Mouse (Mus musculus) lung, embryonic 15.5 days (tissue): Measurements from ENCODE around the gene Pcare. TPM values are rescaled to one million over a fixed set of nuclear protein-coding genes. Genes with fewer than 3 reads are reported as not detected.

Experiments
- ATAC-seq: fragments of 200-750 bp; cut with Nextera tagmentation; 2 replicates; pipeline ENCODE4 v1.8.0; 2017; ENCODE audit warnings: moderate number of reproducible peaks, borderline replicate concordance; ENCODE audit not compliant: low FRiP score, low TSS enrichment; ENCODE audit errors: extremely low read depth
- H3K27ac ChIP-seq: fragments of 300-500 bp; sonication (generic); 2 replicates; pipeline ENCODE4 v1.5.1; 2015; ENCODE audit warnings: moderate library complexity, mild to moderate bottlenecking, inconsistent platforms
- H3K27me3 ChIP-seq: fragments of 300-500 bp; sonication (generic); 2 replicates; pipeline ENCODE4 v1.6.1; 2015; ENCODE audit warnings: inconsistent platforms
- H3K36me3 ChIP-seq: fragments of 300-500 bp; sonication (generic); 2 replicates; pipeline ENCODE4 v1.6.1; 2015; ENCODE audit warnings: inconsistent platforms
- H3K4me1 ChIP-seq: fragments of 300-500 bp; sonication (generic); 2 replicates; pipeline ENCODE4 v1.6.1; 2015; ENCODE audit warnings: inconsistent platforms
- H3K4me2 ChIP-seq: fragments of 300-500 bp; sonication (generic); 2 replicates; pipeline ENCODE4 v1.6.1; 2015; ENCODE audit warnings: inconsistent platforms, mild to moderate bottlenecking, moderate library complexity
- H3K4me3 ChIP-seq: fragments of 300-500 bp; sonication (generic); 2 replicates; pipeline ENCODE4 v1.5.1; 2015; ENCODE audit warnings: mild to moderate bottlenecking, inconsistent platforms
- H3K9ac ChIP-seq: fragments of 300-500 bp; sonication (generic); 2 replicates; pipeline ENCODE4 v1.6.1; 2015; ENCODE audit warnings: inconsistent platforms
- H3K9me3 ChIP-seq: fragments of 300-500 bp; sonication (generic); 2 replicates; pipeline ENCODE4 v1.6.1; 2016; ENCODE audit warnings: inconsistent platforms
- WGBS: fragments of 180-500 bp; shearing (Covaris S2); methylation state at CpG from one replicate; pipeline ENCODE4 v1.1.7; 2015; 5-methylcytosine and 5-hydroxymethylcytosine counted together
- polyA plus RNA-seq: library from polyadenylated mRNA; unstranded; fragments of >200 nt; fragmentation: Nextera tagmentation; extraction: Ambion mirVana; gene quantifications from 2 replicates; pipeline ENCODE4 v1.2.1, GENCODE M21; 2015

The Pcare gene
- polyA plus RNA-seq: not detected in 2 replicates

DNA sequence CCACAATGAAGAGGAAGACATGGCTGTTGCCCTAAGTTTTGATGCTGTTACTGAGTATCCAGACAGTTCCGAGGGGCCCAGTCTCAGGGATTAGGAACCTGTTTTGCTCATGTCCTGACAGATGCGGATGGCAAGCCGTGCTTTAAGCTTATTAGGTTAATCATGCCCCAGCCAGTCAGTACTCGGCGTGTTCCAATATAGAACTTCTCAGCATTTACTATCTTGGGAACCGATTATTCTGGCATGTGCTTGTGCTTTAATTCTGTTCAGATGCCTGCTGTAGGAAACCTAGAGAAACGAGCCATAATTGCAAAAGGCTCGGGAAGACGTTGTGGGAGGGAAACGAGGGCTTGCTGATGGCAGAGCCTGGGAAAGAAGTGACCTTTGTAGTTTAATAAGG lies at the start of gene Pcare:
Gene Pcare, minus strand, starts transcription at position 64 of the 400 bp plus-strand sequence.
- WGBS: 80% methylated on average over 10 of the region's 10 CpGs
- H3K27ac ChIP-seq: no peak within 1 kb of the TSS

DNA sequence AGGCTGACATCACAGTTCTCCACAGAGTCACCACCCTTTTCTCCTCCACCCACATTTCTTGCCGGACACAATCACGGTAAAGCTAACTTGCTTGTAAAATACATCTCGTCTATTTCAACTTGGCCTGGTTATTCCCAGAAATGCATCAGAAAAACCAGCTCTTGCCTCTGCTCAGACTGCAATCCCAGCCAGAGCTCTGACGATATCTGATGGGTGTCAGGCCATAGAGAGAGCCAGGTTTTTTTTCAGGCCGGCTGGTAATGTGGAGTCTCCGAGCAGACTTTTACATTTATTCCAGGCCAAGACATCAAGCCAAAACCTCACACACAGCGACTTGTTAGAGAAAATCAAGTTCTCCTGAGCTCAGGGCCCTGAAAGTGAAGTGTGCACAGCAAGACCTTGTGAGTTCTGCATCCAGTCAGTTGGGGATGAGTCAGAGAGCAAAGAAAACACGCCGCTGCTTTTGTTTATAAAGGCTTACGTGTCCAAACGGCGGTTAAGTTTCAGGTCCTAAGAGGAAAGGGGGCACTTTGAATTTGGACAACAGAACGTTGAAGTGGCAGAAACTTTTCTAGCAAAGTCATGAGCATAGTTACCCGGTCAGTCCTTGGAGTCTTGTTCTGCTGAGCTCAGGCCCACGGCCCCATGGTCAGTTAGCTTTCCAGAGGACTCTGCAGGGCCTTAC lies 43.0 kb upstream of the Pcare start:
- no peaks in the 10 kb centered on the region for H3K36me3 ChIP-seq
- H3K27me3 ChIP-seq: no peaks in the 10 kb centered on the region
- H3K4me1 ChIP-seq: no peaks in the 10 kb centered on the region
- no peak for ATAC-seq
- H3K4me2 ChIP-seq: no peak overlapping the region
- WGBS: 62% methylated on average over 15 of the region's 15 CpGs
- H3K9me3 ChIP-seq: no peaks in the 10 kb centered on the region
- no peak overlapping the region for H3K4me3 ChIP-seq
- no peak overlapping the region for H3K27ac ChIP-seq
- no peak overlapping the region for H3K9ac ChIP-seq

More for the DNA sequence above, at the start of gene Pcare:
- no peak within 1 kb of the TSS for H3K9ac ChIP-seq
- no peaks in the 10 kb centered on the region for H3K27me3 ChIP-seq
- H3K36me3 ChIP-seq: no peaks in the 10 kb centered on the region
- no peak within 1 kb of the TSS for H3K4me2 ChIP-seq
- H3K4me1 ChIP-seq: no peaks in the 10 kb centered on the region
- no peaks in the 10 kb centered on the region for H3K9me3 ChIP-seq
- ATAC-seq: no peak
- H3K4me3 ChIP-seq: no peak within 1 kb of the TSS

DNA sequence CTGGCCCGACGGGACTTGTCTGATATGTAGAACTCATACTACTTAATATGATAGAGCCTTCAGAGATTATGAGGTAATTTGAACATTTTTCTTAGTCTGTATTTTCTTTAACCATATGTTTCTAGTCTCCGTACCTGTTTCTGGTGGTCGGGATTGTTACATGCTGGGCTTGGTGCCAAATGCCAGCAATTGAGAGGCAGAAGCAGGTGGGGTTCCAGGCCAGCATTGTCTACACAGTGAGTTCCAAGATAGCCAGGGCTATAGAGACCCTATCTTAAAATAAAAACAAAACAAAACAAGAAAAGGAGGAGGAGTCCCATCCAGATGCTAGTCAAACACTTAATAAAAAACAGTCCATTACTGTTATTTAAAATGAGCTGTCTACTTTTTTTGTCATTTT lies 38.9 kb upstream of the Pcare start:
- Histone ChIP-seq H3K4me1 (no peaks in the 10 kb centered on the region), H3K36me3 (no peaks in the 10 kb centered on the region), H3K9ac (no peak overlapping the region), H3K9me3 (no peaks in the 10 kb centered on the region), H3K27ac (no peak overlapping the region), H3K4me3 (no peak overlapping the region), H3K4me2 (no peak overlapping the region), H3K27me3 (no peaks in the 10 kb centered on the region)
- 79% methylated on average over 4 of the region's 4 CpGs for WGBS
- no peak for ATAC-seq

DNA sequence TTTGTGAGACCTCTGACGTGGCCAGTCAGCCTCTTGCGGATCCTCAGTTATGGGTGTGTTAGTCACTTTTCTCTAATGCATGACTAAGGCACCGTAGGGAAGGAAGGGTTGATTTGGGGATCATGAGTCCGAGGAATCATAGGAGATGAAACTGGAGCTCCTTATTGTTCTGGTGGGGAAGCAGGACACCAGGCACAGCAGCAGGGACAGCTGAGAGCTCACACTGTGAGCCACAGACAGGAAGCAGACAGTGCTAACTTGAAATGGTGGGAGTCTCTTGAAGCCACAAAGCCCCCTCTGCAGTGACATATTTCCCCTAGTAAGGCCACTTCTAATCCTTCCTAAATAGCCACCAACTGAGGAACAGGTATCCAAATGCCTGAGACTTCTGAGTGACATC lies 38.4 kb upstream of the Pcare start:
- H3K27ac ChIP-seq: no peak overlapping the region
- no peaks in the 10 kb centered on the region for H3K4me1 ChIP-seq
- H3K27me3 ChIP-seq: no peaks in the 10 kb centered on the region
- no peak overlapping the region for H3K4me2 ChIP-seq
- H3K36me3 ChIP-seq: no peaks in the 10 kb centered on the region
- ATAC-seq: no peak
- no peak overlapping the region for H3K9ac ChIP-seq
- H3K4me3 ChIP-seq: no peak overlapping the region
- WGBS: 86% methylated on average over 4 of the region's 4 CpGs
- H3K9me3 ChIP-seq: no peaks in the 10 kb centered on the region

DNA sequence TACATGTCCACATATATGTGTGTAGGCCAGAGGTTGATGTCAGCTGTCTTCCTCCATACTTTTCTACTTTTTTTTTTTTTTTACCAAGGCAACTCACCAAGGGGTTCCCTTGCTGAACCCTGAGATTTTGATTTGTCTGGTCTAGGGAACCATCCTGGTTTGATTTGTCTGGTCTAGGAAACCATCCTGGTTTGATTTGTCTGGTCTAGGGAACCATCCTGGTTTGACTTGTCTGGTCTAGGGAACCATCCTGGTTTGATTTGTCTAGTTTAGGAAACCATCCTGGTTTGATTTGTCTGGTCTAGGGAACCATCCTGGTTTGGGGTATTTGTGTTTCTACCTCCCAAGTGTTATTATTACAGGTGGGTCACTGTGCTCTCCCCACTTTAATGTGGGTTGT lies 33.8 kb upstream of the Pcare start:
- no peak overlapping the region for H3K27ac ChIP-seq
- no peak overlapping the region for H3K4me2 ChIP-seq
- peaks cover 5% of the 10 kb centered on the region; the same call in 1 of the 2 replicates for H3K4me1 ChIP-seq
- H3K27me3 ChIP-seq: peaks cover 15% of the 10 kb centered on the region
- ATAC-seq: no peak
- H3K9me3 ChIP-seq: no peaks in the 10 kb centered on the region
- H3K4me3 ChIP-seq: no peak overlapping the region
- H3K36me3 ChIP-seq: no peaks in the 10 kb centered on the region
- H3K9ac ChIP-seq: no peak overlapping the region

DNA sequence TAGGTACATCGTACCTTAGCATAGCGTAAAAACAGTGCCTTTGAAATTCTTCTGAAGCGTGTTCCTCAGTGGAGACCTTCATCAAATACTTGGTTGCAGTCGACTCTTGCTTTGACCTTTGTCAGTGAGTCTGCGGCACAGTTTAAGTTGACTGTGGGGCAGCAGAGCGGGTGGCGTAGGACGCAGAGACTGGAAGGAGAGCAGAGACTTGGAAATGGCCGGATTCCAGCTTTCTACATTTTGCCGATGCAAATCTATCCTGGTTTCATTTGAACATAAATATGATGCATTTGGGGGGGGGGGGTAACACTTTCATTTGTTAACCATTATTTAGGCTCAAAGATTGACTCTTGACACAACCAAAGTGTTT lies 30.7 kb upstream of the Pcare start:
- peaks cover 15% of the 10 kb centered on the region for H3K27me3 ChIP-seq
- no peak for ATAC-seq
- no peak overlapping the region for H3K27ac ChIP-seq
- 0 out of 2 replicates have a peak overlapping the region, but pooled peaks have one; percentile 53 for H3K9ac ChIP-seq
- no peaks in the 10 kb centered on the region for H3K9me3 ChIP-seq
- no peaks in the 10 kb centered on the region for H3K36me3 ChIP-seq
- WGBS: 9% methylated on average over 10 of the region's 10 CpGs
- H3K4me2 ChIP-seq: peak overlapping the region; percentile 77
- H3K4me3 ChIP-seq: peak overlapping the region; percentile 58
- H3K4me1 ChIP-seq: peaks cover 5% of the 10 kb centered on the region; the same call in 1 of the 2 replicates

DNA sequence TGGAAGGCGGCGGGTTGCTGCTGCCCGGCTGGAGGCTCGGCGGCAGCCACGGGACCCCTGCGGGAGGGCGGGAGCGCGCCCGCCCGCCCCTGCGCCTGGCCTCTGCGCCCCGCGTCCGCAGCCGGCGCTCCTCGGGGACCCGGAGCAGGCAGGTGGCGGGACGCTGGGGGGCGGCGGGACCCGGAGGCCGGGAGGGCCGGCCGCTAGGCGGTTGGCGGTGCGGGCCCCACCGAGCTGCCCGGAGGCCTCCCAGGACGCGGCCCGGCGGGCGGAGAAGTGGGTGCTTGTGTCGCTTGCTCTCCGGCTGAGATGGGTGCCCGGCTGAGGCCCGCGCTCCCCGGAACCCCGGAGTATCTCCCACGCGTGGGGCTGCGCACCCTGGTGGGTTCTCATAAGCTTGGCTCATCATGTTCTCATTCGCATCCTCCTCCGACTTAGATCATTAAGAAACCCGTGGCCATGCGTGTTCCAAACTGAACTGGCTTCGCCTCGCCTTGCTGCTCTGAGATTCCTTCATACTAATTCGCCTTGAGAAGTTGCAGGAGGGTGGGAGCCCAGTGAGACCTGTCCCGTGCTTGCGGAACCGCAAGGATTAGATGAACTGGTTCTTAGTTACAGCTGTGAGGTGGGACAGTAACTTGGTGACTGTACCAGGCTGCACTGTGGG lies 30.1 kb upstream of the Pcare start:
- ATAC-seq: peak; percentile 41
- H3K27ac ChIP-seq: no peak overlapping the region

DNA sequence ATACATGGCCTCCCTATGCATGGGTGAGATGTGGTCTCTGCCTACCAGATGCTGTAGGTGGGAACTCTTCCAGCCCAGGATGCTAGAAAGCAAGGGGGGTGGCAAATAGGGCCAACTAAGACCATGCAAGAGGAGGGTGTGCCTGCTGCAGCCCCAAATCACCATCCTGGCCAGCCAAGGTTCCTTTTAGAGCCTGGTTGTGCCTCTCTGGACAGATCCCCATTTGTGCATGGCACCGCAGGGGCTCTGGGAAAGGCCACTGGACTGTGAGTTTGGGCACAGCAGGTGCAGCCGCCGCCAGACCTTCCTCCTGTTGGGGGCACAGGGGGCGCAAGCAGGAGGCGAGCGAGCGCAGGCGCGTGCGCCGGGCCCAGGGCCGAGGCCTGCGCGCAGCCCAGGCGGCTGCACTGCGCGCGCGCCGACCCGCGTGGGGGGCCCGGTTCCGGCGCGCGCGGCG lies 29.6 kb upstream of the Pcare start:
- Histone ChIP-seq H3K9me3 (no peaks in the 10 kb centered on the region), H3K27me3 (peaks cover 15% of the 10 kb centered on the region), H3K4me1 (peaks cover 5% of the 10 kb centered on the region; the same call in 1 of the 2 replicates), H3K4me2 (peak overlapping the region; percentile 77), H3K9ac (peak overlapping the region; percentile 53), H3K27ac (no peak overlapping the region), H3K4me3 (peak overlapping the region; percentile 58), H3K36me3 (no peaks in the 10 kb centered on the region)
- ATAC-seq: peak; percentile 56; the same call in 1 of the 2 replicates
- 1% methylated on average over 15 of the region's 29 CpGs for WGBS

More for the DNA sequence above, 30.1 kb upstream of the Pcare start:
- Histone ChIP-seq H3K4me1 (peaks cover 5% of the 10 kb centered on the region; the same call in 1 of the 2 replicates), H3K4me2 (peak overlapping the region; percentile 77), H3K9ac (peak overlapping the region; percentile 53), H3K36me3 (no peaks in the 10 kb centered on the region), H3K27me3 (peaks cover 15% of the 10 kb centered on the region), H3K9me3 (no peaks in the 10 kb centered on the region), H3K4me3 (peak overlapping the region; percentile 58)
- under 1% methylated on average over 46 of the region's 59 CpGs for WGBS

DNA sequence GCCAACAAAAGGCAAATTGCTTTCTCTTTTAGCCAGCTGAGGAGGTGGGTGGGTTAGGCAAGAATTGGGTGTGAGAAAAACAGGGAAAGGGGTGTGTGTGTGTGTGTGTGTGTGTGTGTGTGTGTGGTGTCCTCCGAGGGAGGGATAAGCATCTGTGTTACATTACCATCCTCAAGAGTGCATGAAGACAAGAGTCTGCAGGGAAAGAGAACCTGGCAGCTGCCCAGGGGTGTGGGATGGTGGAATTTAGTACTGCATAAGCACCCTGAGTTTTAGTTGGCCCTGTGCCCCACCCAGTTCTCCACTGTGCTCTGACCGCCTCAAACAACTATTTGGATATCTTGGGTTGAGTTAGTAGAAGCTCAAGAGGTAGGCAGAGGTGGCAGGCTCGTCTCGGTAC lies 28.3 kb upstream of the Pcare start:
- Histone ChIP-seq H3K9ac (no peak overlapping the region), H3K36me3 (no peaks in the 10 kb centered on the region), H3K27me3 (peaks cover 15% of the 10 kb centered on the region), H3K9me3 (no peaks in the 10 kb centered on the region), H3K4me1 (peaks cover 5% of the 10 kb centered on the region; the same call in 1 of the 2 replicates), H3K4me3 (no peak overlapping the region), H3K4me2 (no peak overlapping the region), H3K27ac (no peak overlapping the region)
- WGBS: 61% methylated on average over 4 of the region's 4 CpGs
- ATAC-seq: no peak

DNA sequence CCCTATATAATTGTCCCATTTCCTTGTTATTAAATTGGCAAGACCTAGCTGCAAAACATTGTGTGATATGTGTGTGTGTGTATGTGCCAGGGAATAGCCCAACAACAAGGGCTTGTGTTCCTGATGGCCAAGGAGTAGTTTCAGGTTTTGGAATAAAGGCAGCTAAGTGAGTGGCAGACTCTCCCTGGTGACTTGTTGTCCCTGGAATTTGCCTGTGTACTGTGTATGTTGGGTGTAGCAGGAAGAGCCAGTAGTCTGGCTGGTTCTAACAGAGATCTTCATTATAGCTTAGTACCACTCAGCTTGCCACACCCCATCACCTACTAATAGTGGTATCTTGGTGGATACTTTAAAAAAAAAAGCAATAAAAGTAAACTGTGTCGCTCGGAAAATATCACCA lies 27.8 kb upstream of the Pcare start:
- peaks cover 5% of the 10 kb centered on the region; the same call in 1 of the 2 replicates for H3K4me1 ChIP-seq
- no peak for ATAC-seq
- H3K4me3 ChIP-seq: no peak overlapping the region
- 48% methylated on average over 2 of the region's 2 CpGs for WGBS
- H3K4me2 ChIP-seq: no peak overlapping the region
- peaks cover 15% of the 10 kb centered on the region for H3K27me3 ChIP-seq
- no peak overlapping the region for H3K27ac ChIP-seq
- no peaks in the 10 kb centered on the region for H3K36me3 ChIP-seq
- no peaks in the 10 kb centered on the region for H3K9me3 ChIP-seq
- no peak overlapping the region for H3K9ac ChIP-seq

DNA sequence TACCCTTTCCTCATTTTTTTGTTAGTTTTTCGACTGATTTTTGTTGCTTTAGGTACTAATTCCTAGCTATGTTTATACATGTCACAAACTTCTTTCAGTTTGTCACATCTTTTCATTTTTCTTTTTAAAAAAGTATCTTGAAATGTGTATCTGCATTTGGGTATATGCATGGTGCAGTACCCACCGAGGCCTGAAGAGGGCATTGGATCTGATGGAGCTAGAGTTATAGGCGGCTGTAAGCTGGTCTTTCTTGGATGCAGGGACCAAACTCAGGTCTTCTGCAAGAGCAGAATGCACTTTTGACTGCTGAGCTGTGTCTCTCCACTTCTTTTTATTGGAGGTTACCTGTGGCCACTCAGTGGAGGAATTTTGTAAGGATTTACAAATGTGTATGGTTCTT lies 26.0 kb upstream of the Pcare start:
- no peak overlapping the region for H3K4me2 ChIP-seq
- H3K27ac ChIP-seq: no peak overlapping the region
- H3K9ac ChIP-seq: no peak overlapping the region
- 75% methylated on average over 3 of the region's 3 CpGs for WGBS
- H3K9me3 ChIP-seq: no peaks in the 10 kb centered on the region
- no peak for ATAC-seq
- H3K36me3 ChIP-seq: no peaks in the 10 kb centered on the region
- peaks cover 15% of the 10 kb centered on the region for H3K27me3 ChIP-seq
- H3K4me1 ChIP-seq: peaks cover 5% of the 10 kb centered on the region; the same call in 1 of the 2 replicates
- H3K4me3 ChIP-seq: no peak overlapping the region

DNA sequence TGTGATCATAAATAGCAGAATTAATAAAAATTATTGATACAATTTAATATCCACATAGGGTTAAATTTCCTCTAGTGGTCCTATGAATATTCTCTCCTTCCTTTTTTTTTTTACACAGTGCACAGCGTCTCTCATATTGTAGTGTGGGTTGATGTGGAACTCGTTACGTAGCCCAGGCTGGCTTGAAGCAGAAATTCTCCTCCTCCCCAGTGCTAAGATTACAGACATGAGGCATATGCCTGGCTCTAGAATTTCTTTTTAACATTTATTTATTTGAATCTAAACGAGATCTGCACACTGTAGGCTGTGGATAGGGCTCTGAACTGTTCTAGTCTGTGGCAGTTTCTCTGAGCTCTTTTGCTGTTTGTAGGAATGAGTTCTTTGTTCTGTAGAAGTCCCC lies 22.6 kb upstream of the Pcare start:
- Histone ChIP-seq H3K9ac (no peak overlapping the region), H3K36me3 (no peaks in the 10 kb centered on the region), H3K9me3 (no peaks in the 10 kb centered on the region), H3K4me1 (no peaks in the 10 kb centered on the region), H3K4me2 (no peak overlapping the region), H3K4me3 (no peak overlapping the region), H3K27me3 (no peaks in the 10 kb centered on the region), H3K27ac (no peak overlapping the region)
- no peak for ATAC-seq
- WGBS: 65% methylated on average over 4 of the region's 4 CpGs
